Mouse (Mus musculus): Measurements from ENCODE around the gene 4930503B20Rik. TPM values are rescaled to one million over a fixed set of nuclear protein-coding genes. Genes with fewer than 3 reads are reported as not detected.

The 4930503B20Rik gene
- polyA plus RNA-seq, 1 experiment from 2014 or later, result not detected

DNA sequence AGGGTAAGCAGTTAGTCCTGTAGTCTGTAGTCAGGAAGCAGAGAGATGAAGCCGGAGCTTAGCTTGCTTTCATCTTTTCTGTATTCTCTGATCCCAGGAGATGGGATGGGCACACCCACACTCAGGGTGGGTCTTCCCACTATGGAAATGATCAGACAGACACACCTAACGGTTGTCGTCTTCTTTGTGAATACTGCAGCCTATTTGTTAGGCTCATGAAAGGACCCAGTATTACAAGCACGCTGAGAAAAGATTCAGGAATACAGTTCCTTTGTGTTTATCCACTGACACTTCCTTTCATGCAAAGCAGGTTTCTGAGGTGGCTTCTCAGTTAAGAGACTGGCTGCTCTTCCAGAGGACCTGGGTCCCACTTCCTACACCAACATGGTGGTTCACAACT lies 39.9 kb downstream of the 4930503B20Rik start:
- H3K4me1 ChIP-seq, result no peaks in the 10 kb centered on the region
- no peak overlapping the region for H3K4me2 ChIP-seq
- H3K4me3 ChIP-seq, result no peak overlapping the region
- H3K9me3 ChIP-seq, result no peaks in the 10 kb centered on the region
- no peaks in the 10 kb centered on the region for H3K36me3 ChIP-seq
- WGBS, result 86% methylated on average over 4 of the region's 4 CpGs
- H3K9ac ChIP-seq, result no peak overlapping the region
- H3K27me3 ChIP-seq, result no peaks in the 10 kb centered on the region
- ATAC-seq (ENCODE audit: insufficient number of reproducible peaks, low FRiP score, low TSS enrichment, low read depth), result no peak
- no peak overlapping the region for H3K27ac ChIP-seq

- H3K27ac ChIP-seq, result no peak overlapping the region
- WGBS, result 79% methylated on average over 10 of the region's 10 CpGs
- no peak for ATAC-seq (ENCODE audit: insufficient number of reproducible peaks, low FRiP score, low TSS enrichment, low read depth)
- no peak overlapping the region for H3K9ac ChIP-seq
- no peaks in the 10 kb centered on the region for H3K27me3 ChIP-seq
- no peaks in the 10 kb centered on the region for H3K36me3 ChIP-seq
- no peaks in the 10 kb centered on the region for H3K9me3 ChIP-seq
- H3K4me2 ChIP-seq, result no peak overlapping the region
- no peaks in the 10 kb centered on the region for H3K4me1 ChIP-seq
- H3K4me3 ChIP-seq, result no peak overlapping the region
Measured at GRCm38 (mm10) chr3:146610322-146610721, 40.8 kb downstream of the 4930503B20Rik start.

- no peak overlapping the region for H3K4me2 ChIP-seq
- no peak overlapping the region for H3K27ac ChIP-seq
- 38% methylated on average over 1 of the region's 1 CpGs for WGBS
- H3K4me1 ChIP-seq, result no peaks in the 10 kb centered on the region
- H3K9me3 ChIP-seq, result no peaks in the 10 kb centered on the region
- H3K4me3 ChIP-seq, result no peak overlapping the region
- H3K27me3 ChIP-seq, result no peaks in the 10 kb centered on the region
- ATAC-seq (ENCODE audit: insufficient number of reproducible peaks, low FRiP score, low TSS enrichment, low read depth), result no peak
- H3K36me3 ChIP-seq, result no peaks in the 10 kb centered on the region
- no peak overlapping the region for H3K9ac ChIP-seq
Measured at GRCm38 (mm10) chr3:146607368-146607767, 43.7 kb downstream of the 4930503B20Rik start.

- Histone ChIP-seq H3K27ac (no peak overlapping the region), H3K4me1 (no peaks in the 10 kb centered on the region), H3K4me3 (no peak overlapping the region), H3K4me2 (no peak overlapping the region), H3K36me3 (no peaks in the 10 kb centered on the region), H3K9me3 (no peaks in the 10 kb centered on the region), H3K27me3 (no peaks in the 10 kb centered on the region), H3K9ac (no peak overlapping the region)
- no peak for ATAC-seq (ENCODE audit: insufficient number of reproducible peaks, low FRiP score, low TSS enrichment, low read depth)
- WGBS, result 72% methylated on average over 9 of the region's 9 CpGs
Measured at GRCm38 (mm10) chr3:146604647-146605046, 46.5 kb downstream of the 4930503B20Rik start.

DNA sequence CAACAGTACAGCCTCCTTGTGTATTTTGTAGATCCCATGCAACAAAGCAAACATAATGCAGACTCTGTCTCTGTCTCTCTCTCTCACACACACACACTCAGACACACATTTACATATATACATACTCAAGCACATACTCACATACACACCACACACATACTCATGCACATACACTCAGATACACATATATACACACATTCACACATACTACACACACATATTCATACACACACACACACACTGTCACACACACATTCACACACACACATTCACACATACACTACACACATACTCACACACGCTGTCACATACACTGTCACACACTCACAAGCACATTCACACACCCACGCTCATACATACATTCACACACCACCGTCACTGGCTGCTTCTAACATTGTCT lies 48.6 kb downstream of the 4930503B20Rik start:
- H3K9me3 ChIP-seq, result no peaks in the 10 kb centered on the region
- no peak overlapping the region for H3K4me2 ChIP-seq
- no peak overlapping the region for H3K27ac ChIP-seq
- H3K4me1 ChIP-seq, result no peaks in the 10 kb centered on the region
- H3K9ac ChIP-seq, result no peak overlapping the region
- no peak for ATAC-seq (ENCODE audit: insufficient number of reproducible peaks, low FRiP score, low TSS enrichment, low read depth)
- no peaks in the 10 kb centered on the region for H3K36me3 ChIP-seq
- WGBS, result 93% methylated on average over 3 of the region's 3 CpGs
- no peaks in the 10 kb centered on the region for H3K27me3 ChIP-seq
- H3K4me3 ChIP-seq, result no peak overlapping the region

- H3K36me3 ChIP-seq, result no peaks in the 10 kb centered on the region
- no peak for ATAC-seq (ENCODE audit: insufficient number of reproducible peaks, low FRiP score, low TSS enrichment, low read depth)
- H3K4me3 ChIP-seq, result no peak overlapping the region
- H3K27ac ChIP-seq, result no peak overlapping the region
- no peaks in the 10 kb centered on the region for H3K4me1 ChIP-seq
- no peaks in the 10 kb centered on the region for H3K9me3 ChIP-seq
- no peak overlapping the region for H3K4me2 ChIP-seq
- H3K9ac ChIP-seq, result no peak overlapping the region
- H3K27me3 ChIP-seq, result no peaks in the 10 kb centered on the region
- WGBS, result 87% methylated on average over 2 of the region's 2 CpGs
Measured at GRCm38 (mm10) chr3:146601205-146601604, 49.9 kb downstream of the 4930503B20Rik start.

DNA sequence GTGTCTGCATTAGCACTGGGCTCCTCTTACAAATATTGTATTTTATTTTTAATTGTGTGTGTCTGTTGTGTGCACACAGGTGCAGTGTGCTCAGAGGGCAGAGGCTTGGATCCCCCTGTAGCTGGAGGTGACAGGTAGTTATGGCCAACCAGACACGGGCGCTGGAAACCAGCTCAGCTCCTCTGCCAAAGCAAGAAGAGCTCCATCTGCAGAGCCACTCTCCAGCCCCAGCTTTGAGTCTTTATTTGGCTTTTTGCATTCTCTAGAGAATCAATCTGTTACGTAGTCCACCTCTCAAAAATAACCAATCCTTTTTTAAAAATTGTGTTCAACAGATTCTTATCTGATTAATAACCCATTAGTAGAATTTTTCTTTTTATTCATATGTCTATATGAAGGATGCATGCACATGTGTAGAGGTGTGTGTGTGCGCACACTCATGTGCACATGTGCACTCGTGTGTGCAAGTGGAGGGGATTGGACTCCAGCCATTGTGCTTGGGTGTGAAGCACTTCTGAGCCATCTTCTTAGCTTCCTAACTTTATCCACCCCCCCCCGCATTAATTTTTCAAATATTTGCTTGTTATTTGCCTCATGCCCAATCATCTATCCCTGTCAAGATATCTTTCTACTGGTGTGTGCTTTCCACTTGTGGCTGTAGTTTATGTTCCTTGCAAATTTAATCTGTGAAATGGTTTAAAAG lies 51.8 kb downstream of the 4930503B20Rik start:
- Histone ChIP-seq H3K27me3 (no peaks in the 10 kb centered on the region), H3K36me3 (no peaks in the 10 kb centered on the region), H3K9me3 (no peaks in the 10 kb centered on the region), H3K9ac (no peak overlapping the region), H3K4me3 (no peak overlapping the region), H3K4me1 (no peaks in the 10 kb centered on the region), H3K27ac (no peak overlapping the region), H3K4me2 (no peak overlapping the region)
- 81% methylated on average over 6 of the region's 6 CpGs for WGBS
- no peak for ATAC-seq (ENCODE audit: insufficient number of reproducible peaks, low FRiP score, low TSS enrichment, low read depth)

DNA sequence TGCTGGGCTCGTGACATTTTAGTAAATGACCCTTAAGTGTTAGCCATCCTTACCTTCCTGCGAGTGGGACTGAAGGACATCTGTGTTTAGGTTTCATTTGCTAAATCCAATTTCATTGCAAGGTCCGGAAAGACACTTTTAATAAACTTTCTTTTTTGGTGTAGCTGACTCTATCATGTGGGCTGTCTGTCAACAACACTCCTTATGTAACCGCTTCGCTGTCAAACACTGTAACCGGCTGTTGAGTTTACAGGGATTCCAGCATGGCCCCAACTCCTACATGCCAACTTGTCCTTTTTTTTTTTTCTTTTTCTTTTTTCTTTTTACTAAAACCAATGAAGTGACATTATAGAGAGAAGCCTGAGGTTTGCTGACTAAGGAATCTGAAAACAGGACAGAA lies 52.7 kb downstream of the 4930503B20Rik start:
- Histone ChIP-seq H3K9ac (no peak overlapping the region), H3K4me1 (no peaks in the 10 kb centered on the region), H3K27me3 (no peaks in the 10 kb centered on the region), H3K9me3 (no peaks in the 10 kb centered on the region), H3K4me3 (no peak overlapping the region), H3K27ac (no peak overlapping the region), H3K4me2 (no peak overlapping the region), H3K36me3 (no peaks in the 10 kb centered on the region)
- ATAC-seq (ENCODE audit: insufficient number of reproducible peaks, low FRiP score, low TSS enrichment, low read depth), result no peak
- WGBS, result 61% methylated on average over 6 of the region's 6 CpGs

DNA sequence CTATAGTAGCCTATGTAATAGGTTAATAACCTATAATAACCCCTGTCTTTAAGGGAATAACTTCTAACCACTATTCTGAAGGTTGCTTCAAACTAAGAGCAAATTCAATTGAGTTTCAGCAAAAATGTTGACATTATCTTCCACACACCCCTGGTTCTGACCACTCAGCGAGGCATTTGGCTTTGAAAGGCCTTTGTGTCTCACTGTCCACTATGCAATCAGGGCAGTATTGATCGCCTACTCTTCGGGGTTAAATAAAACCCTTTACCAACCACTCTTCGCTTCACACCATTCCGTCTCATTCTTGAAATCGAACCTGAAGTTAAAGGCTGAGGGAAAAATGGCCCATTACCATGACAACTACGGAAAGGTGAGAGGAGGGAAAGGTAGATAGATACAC lies 54.3 kb downstream of the 4930503B20Rik start:
- whole genome bisulfite sequencing, result 89% methylated on average over 7 of the region's 7 CpGs
- Histone ChIP-seq H3K4me2 (no peak overlapping the region), H3K27me3 (no peaks in the 10 kb centered on the region), H3K4me1 (no peaks in the 10 kb centered on the region), H3K9ac (no peak overlapping the region), H3K4me3 (no peak overlapping the region), H3K27ac (no peak overlapping the region), H3K36me3 (no peaks in the 10 kb centered on the region), H3K9me3 (no peaks in the 10 kb centered on the region)
- ATAC-seq (ENCODE audit: insufficient number of reproducible peaks, low FRiP score, low TSS enrichment, low read depth), result no peak

DNA sequence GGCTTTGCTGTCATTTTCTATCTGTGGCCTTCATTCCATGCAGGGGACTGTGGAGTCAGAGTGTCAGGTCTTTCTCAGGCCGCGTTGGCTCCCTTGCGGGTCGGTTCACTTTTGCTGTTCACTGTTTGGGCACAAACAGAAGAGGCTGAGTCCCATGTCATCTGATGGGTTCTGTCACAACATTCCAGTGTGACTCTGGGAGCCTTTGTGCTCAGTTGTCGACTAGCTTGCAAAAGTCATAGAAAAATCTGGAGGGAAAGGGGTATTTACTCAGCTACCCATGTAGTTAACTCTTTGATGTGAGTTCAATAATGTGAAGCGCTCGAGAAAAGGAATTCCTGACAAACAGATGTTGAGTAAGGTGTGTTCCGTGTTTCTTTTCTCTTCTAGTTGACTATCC lies 54.7 kb downstream of the 4930503B20Rik start:
- no peak overlapping the region for H3K4me3 ChIP-seq
- ATAC-seq (ENCODE audit: insufficient number of reproducible peaks, low FRiP score, low TSS enrichment, low read depth), result no peak
- H3K9ac ChIP-seq, result no peak overlapping the region
- H3K4me1 ChIP-seq, result no peaks in the 10 kb centered on the region
- H3K4me2 ChIP-seq, result no peak overlapping the region
- H3K36me3 ChIP-seq, result no peaks in the 10 kb centered on the region
- WGBS, result 82% methylated on average over 8 of the region's 8 CpGs
- H3K9me3 ChIP-seq, result no peaks in the 10 kb centered on the region
- no peak overlapping the region for H3K27ac ChIP-seq
- no peaks in the 10 kb centered on the region for H3K27me3 ChIP-seq

DNA sequence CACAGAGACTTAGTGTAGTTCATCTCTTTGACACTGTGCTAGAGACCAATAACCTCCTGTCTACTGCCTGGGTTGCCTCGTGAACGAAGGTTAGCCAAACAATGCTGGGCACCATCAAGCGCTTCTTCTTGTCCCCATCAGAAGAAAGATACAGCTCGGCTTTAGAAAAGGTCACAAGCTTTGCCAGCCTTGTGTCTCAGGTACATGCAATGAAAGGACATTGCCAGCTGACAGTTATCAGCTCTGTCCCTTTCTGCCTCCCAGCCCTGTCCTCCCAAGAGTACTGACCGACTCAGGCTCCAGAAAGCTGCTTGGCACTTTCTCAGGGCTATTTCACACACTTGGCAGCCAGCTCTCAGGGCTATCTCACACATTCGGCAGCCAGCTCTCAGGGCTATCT lies 55.7 kb downstream of the 4930503B20Rik start:
- no peak overlapping the region for H3K27ac ChIP-seq
- no peak for ATAC-seq (ENCODE audit: insufficient number of reproducible peaks, low FRiP score, low TSS enrichment, low read depth)
- H3K4me2 ChIP-seq, result no peak overlapping the region

More for the DNA sequence above, 55.7 kb downstream of the 4930503B20Rik start:
- WGBS, result 80% methylated on average over 6 of the region's 6 CpGs
- no peaks in the 10 kb centered on the region for H3K4me1 ChIP-seq
- H3K9ac ChIP-seq, result no peak overlapping the region
- H3K27me3 ChIP-seq, result no peaks in the 10 kb centered on the region
- no peak overlapping the region for H3K4me3 ChIP-seq
- no peaks in the 10 kb centered on the region for H3K36me3 ChIP-seq
- H3K9me3 ChIP-seq, result no peaks in the 10 kb centered on the region

All from limb, embryonic 15.5 days (tissue).